ENCODE assay signal across 16 mouse cellular contexts in genomic region chrX:12192343-12192742, GRCm38 (mm10).
"Had no signal": no experiment of that assay in that cellular context is flagged by ENCODE, and none has a peak within 500 bp of the region (broad histone marks: within the 10 kb centered on the region; RNA-seq: fewer than 3 reads in every experiment).

No protein-coding gene starts in this region.

- DNase-seq: lung, adult 18-20 months; lung, embryonic 14.5 days; lung, postnatal 10 days; lung, postnatal 4 days; midbrain, embryonic 14.5 days; right cerebral cortex, postnatal 14 days; thymus, adult 2 months; thymus, postnatal 25 days; thymus, postnatal 4 days had no signal

- H3K27ac ChIP-seq: midbrain, embryonic 10.5 days; midbrain, embryonic 12.5 days; neural tube, embryonic 13.5 days; neural tube, embryonic 15.5 days; stomach, embryonic 15.5 days; stomach, postnatal 0 days had no signal

- H3K4me3 ChIP-seq: midbrain, embryonic 10.5 days; midbrain, embryonic 12.5 days; myocyte; neural tube, embryonic 13.5 days; neural tube, embryonic 15.5 days; stomach, embryonic 15.5 days had no signal
